Mouse (Mus musculus): ENCODE results near the gene Upk2.

DNA sequence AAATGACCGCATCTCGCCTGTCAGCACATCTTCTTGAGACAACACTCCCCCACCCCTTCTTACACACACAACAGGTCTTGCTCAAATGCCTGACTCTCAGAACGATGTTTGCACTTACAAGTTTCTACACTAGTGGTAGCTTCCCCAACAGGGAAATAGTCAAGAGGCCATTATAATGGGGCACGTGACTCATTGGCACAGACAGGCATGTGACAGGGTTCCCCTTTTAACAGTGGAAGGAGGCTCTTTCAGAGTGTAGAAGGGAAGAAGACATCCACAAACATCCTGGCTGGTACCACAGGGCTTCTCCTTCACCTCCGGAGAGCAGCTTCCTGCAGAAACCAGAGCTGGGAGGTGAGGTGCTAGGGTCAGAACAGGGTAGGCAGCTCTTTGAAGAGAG lies 7.2 kb upstream of the Upk2 start:
- TF ChIP-seq TAL1 (IDR thresholded peaks at IDR 0.05; ENCODE audit: low read length) (no peak), GATA1 (IDR thresholded peaks at IDR 0.05; ENCODE audit: low read length) (no peak)

Data from erythroblast, embryonic 14.5 days (primary cell).